In genomic region chr4:43395836-43396235, GRCm38 (mm10) we compare ENCODE assay signal across 27 mouse cellular contexts. TPM values are rescaled to one million over a fixed set of nuclear protein-coding genes. Genes with fewer than 3 reads are reported as not detected.
DNase-seq lines count a peak whose midpoint lies in the region; ATAC-seq and TF ChIP-seq lines count a peak whose summit lies in the region.
"Had no signal": no experiment of that assay in that cellular context is flagged by ENCODE, and none has a peak within 500 bp of the region (broad histone marks: within the 10 kb centered on the region; RNA-seq: fewer than 3 reads in every experiment).

No protein-coding gene starts in this region.

- H3K4me3 ChIP-seq in heart, embryonic 16.5 days (ENCODE audit: low read length): no peak overlapping the region
- no peak overlapping the region for H3K4me3 ChIP-seq in liver, postnatal 0 days (ENCODE audit: low read depth, low read length)
- H3K4me3 ChIP-seq in liver, embryonic 12.5 days: no peak overlapping the region
- no peak overlapping the region for H3K4me3 ChIP-seq in brown adipose tissue, adult 24 weeks (ENCODE audit: insufficient read depth, low read depth, low read length)
- H3K4me3 ChIP-seq: embryonic facial prominence, embryonic 10.5 days; forebrain, embryonic 10.5 days; limb, embryonic 13.5 days; liver, embryonic 15.5 days had no signal

- no peaks in the 10 kb centered on the region for H3K36me3 ChIP-seq in heart, embryonic 16.5 days (ENCODE audit: control insufficient read depth, insufficient read depth)
- H3K36me3 ChIP-seq in liver, postnatal 0 days (replicated peaks; ENCODE audit: insufficient read depth, low read length): no peaks in the 10 kb centered on the region
- H3K36me3 ChIP-seq in liver, embryonic 12.5 days: no peaks in the 10 kb centered on the region
- H3K36me3 ChIP-seq: embryonic facial prominence, embryonic 10.5 days; forebrain, embryonic 10.5 days; limb, embryonic 13.5 days; liver, embryonic 15.5 days had no signal

- TF ChIP-seq CTCF in liver, postnatal 0 days (IDR thresholded peaks at IDR 0.05; ENCODE audit: low read depth): no peak

- H3K27me3 ChIP-seq in heart, embryonic 16.5 days (ENCODE audit: control insufficient read depth, insufficient read depth, low read length): no peaks in the 10 kb centered on the region
- no peaks in the 10 kb centered on the region for H3K27me3 ChIP-seq in liver, postnatal 0 days (ENCODE audit: insufficient read depth, low read length)
- H3K27me3 ChIP-seq in liver, embryonic 12.5 days (replicated peaks): peaks cover 20% of the 10 kb centered on the region
- H3K27me3 ChIP-seq: limb, embryonic 13.5 days; liver, embryonic 15.5 days had no signal

- WGBS in heart, embryonic 16.5 days: 77% methylated on average over 9 of the region's 9 CpGs
- WGBS in liver, postnatal 0 days (ENCODE audit: insufficient replicate concordance): 54% methylated on average over 9 of the region's 9 CpGs
- 57% methylated on average over 9 of the region's 9 CpGs for WGBS in liver, embryonic 12.5 days (ENCODE audit: insufficient replicate concordance)

- H3K9me3 ChIP-seq in heart, embryonic 16.5 days (replicated peaks; ENCODE audit: control insufficient read depth, low read length): no peaks in the 10 kb centered on the region
- H3K9me3 ChIP-seq in liver, postnatal 0 days (ENCODE audit: low read length): no peaks in the 10 kb centered on the region
- no peaks in the 10 kb centered on the region for H3K9me3 ChIP-seq in liver, embryonic 12.5 days (replicated peaks)
- H3K9me3 ChIP-seq: embryonic facial prominence, embryonic 10.5 days; forebrain, embryonic 10.5 days; limb, embryonic 13.5 days; liver, embryonic 15.5 days had no signal

- peaks cover 44% of the 10 kb centered on the region for H3K4me1 ChIP-seq in heart, embryonic 16.5 days (ENCODE audit: control insufficient read depth, insufficient read depth, low read length)
- peaks cover 34% of the 10 kb centered on the region for H3K4me1 ChIP-seq in liver, postnatal 0 days (ENCODE audit: insufficient read depth)
- peaks cover 4% of the 10 kb centered on the region; the same call in 1 of the 2 replicates for H3K4me1 ChIP-seq in liver, embryonic 12.5 days
- peaks cover 36% of the 10 kb centered on the region for H3K4me1 ChIP-seq in brown adipose tissue, adult 24 weeks (ENCODE audit: control insufficient read depth, insufficient read depth, insufficient read length, low read length)

- peak; percentile 92 for DNase-seq in heart, adult 11 months
- DNase-seq in heart, postnatal 10 days: no peak
- no peak for DNase-seq in heart, adult 9 months (ENCODE audit: low spot score in 2 of 2)
- no peak for DNase-seq in liver, postnatal 0 days
- DNase-seq in urinary bladder, postnatal 25 days (ENCODE audit: low spot score): no peak
- DNase-seq: adrenal gland, postnatal 14 days; cerebellum, adult 9-10 months; gastrocnemius, postnatal 25 days; kidney, postnatal 36 days; layer of hippocampus, adult 9-11 months; lung, postnatal 4 days; midbrain, embryonic 14.5 days; thymus, postnatal 25 days had no signal

- intact Hi-C loops in heart, postnatal 10 days (cut with DNase I): no loop called here

- H3K27ac ChIP-seq in heart, embryonic 16.5 days (ENCODE audit: low read length): 0 out of 2 replicates have a peak overlapping the region, but pooled peaks have one; percentile 0
- peak overlapping the region; percentile 70; the same call in 1 of the 2 replicates for H3K27ac ChIP-seq in liver, postnatal 0 days (ENCODE audit: low read depth)
- no peak overlapping the region for H3K27ac ChIP-seq in liver, embryonic 12.5 days
- H3K27ac ChIP-seq in brown adipose tissue, adult 24 weeks (replicated peaks; ENCODE audit: low read depth, low read length): peak overlapping the region; percentile 67
- H3K27ac ChIP-seq: embryonic facial prominence, embryonic 10.5 days; forebrain, embryonic 10.5 days; limb, embryonic 13.5 days; liver, embryonic 15.5 days had no signal

- H3K9ac ChIP-seq in heart, embryonic 16.5 days (ENCODE audit: low read length): no peak overlapping the region
- H3K9ac ChIP-seq in liver, postnatal 0 days (replicated peaks): no peak overlapping the region
- no peak overlapping the region for H3K9ac ChIP-seq in liver, embryonic 12.5 days
- H3K9ac ChIP-seq: limb, embryonic 13.5 days; liver, embryonic 15.5 days had no signal

- no peak for ATAC-seq in heart, embryonic 16.5 days (replicated peaks; ENCODE audit: extremely low read depth, insufficient read depth, low FRiP score)
- ATAC-seq in liver, postnatal 0 days: no peak
- no peak for ATAC-seq in liver, embryonic 12.5 days
- ATAC-seq: CD4-positive, CD25-positive, alpha-beta regulatory T cell, adult 4 months; forebrain, embryonic 16.5 days; hindbrain, embryonic 16.5 days; intestine, embryonic 16.5 days had no signal

- no peak for TF ChIP-seq EP300 in liver, postnatal 0 days (IDR thresholded peaks at IDR 0.05; ENCODE audit: low read depth)

- H3K4me2 ChIP-seq in heart, embryonic 16.5 days (ENCODE audit: low read depth, low read length): no peak overlapping the region
- no peak overlapping the region for H3K4me2 ChIP-seq in liver, postnatal 0 days (ENCODE audit: low read depth, low read length)
- H3K4me2 ChIP-seq in liver, embryonic 12.5 days: no peak overlapping the region
- H3K4me2 ChIP-seq: limb, embryonic 13.5 days; liver, embryonic 15.5 days had no signal

RNA-seq across cellular contexts. Expression of gene Rusc2, which starts 14.1 kb away (rescaled TPM):
- total RNA-seq in heart, postnatal 10 days (2021): 10 to 100 TPM; 42.9 to 61.4 TPM
- 12.4 and 17.2 TPM in 2 replicates for polyA plus RNA-seq in heart, embryonic 16.5 days (2015; fragmentation: Nextera tagmentation; extraction: Ambion mirVana)
- 1.9 and 2.1 TPM in 2 replicates for polyA plus RNA-seq in liver, postnatal 0 days (2015; fragmentation: Nextera tagmentation; extraction: Ambion mirVana)
- polyA plus RNA-seq in liver, embryonic 12.5 days (2016; fragmentation: Nextera tagmentation; extraction: Ambion mirVana): 1.7 and 1.9 TPM in 2 replicates
- 13.0 and 14.6 TPM in 2 replicates for polyA plus RNA-seq in brown adipose tissue, adult 24 weeks (2012; ENCODE audit: insufficient read depth, insufficient read length, missing spikeins)
- polyA plus RNA-seq: CD4-positive, CD25-positive, alpha-beta regulatory T cell, adult 4 months had no signal

RNA-seq across cellular contexts. Expression of gene Fam166b, which starts 33.1 kb away (rescaled TPM):
- under 1 TPM in 1 of 2 experiments, not detected in 1; 0.62 TPM for total RNA-seq in heart, postnatal 10 days (2021)
- 0.21 and 0.31 TPM in 2 replicates for polyA plus RNA-seq in heart, embryonic 16.5 days (2015; fragmentation: Nextera tagmentation; extraction: Ambion mirVana)
- polyA plus RNA-seq in liver, postnatal 0 days (2015; fragmentation: Nextera tagmentation; extraction: Ambion mirVana): 0.14 TPM in 1 of 2 replicates, not detected in the other
- not detected in 2 replicates for polyA plus RNA-seq in liver, embryonic 12.5 days (2016; fragmentation: Nextera tagmentation; extraction: Ambion mirVana)
- not detected in 2 replicates for polyA plus RNA-seq in brown adipose tissue, adult 24 weeks (2012; ENCODE audit: insufficient read depth, insufficient read length, missing spikeins)
- total RNA-seq: adrenal gland, postnatal 14 days; common myeloid progenitor, adult 5-6 weeks; gastrocnemius, postnatal 25 days; hematopoietic stem cell, adult 5-6 weeks; megakaryocyte-erythroid progenitor cell, adult 5-6 weeks had no signal
- polyA plus RNA-seq: CD4-positive, CD25-positive, alpha-beta regulatory T cell, adult 4 months; embryonic facial prominence, embryonic 10.5 days; limb, embryonic 13.5 days; liver, embryonic 15.5 days had no signal

RNA-seq across cellular contexts. Expression of gene Tesk1, which starts 45.9 kb away (rescaled TPM):
- 10 to 100 TPM; 42.3 to 42.6 TPM for total RNA-seq in heart, postnatal 10 days (2021)
- polyA plus RNA-seq in heart, embryonic 16.5 days (2015; fragmentation: Nextera tagmentation; extraction: Ambion mirVana): 1.6 and 4.9 TPM in 2 replicates
- 1.2 TPM in 2 replicates for polyA plus RNA-seq in liver, postnatal 0 days (2015; fragmentation: Nextera tagmentation; extraction: Ambion mirVana)
- polyA plus RNA-seq in liver, embryonic 12.5 days (2016; fragmentation: Nextera tagmentation; extraction: Ambion mirVana): 2.8 and 3.2 TPM in 2 replicates
- 33.8 and 37.9 TPM in 2 replicates for polyA plus RNA-seq in brown adipose tissue, adult 24 weeks (2012; ENCODE audit: insufficient read depth, insufficient read length, missing spikeins)

RNA-seq across cellular contexts. Expression of gene Cd72, which starts 58.6 kb away (rescaled TPM):
- under 1 TPM; 0.45 to 0.60 TPM for total RNA-seq in heart, postnatal 10 days (2021)
- polyA plus RNA-seq in heart, embryonic 16.5 days (2015; fragmentation: Nextera tagmentation; extraction: Ambion mirVana): 3.2 and 4.3 TPM in 2 replicates
- polyA plus RNA-seq in liver, postnatal 0 days (2015; fragmentation: Nextera tagmentation; extraction: Ambion mirVana): 9.9 and 10.4 TPM in 2 replicates
- 1.1 TPM in 2 replicates for polyA plus RNA-seq in liver, embryonic 12.5 days (2016; fragmentation: Nextera tagmentation; extraction: Ambion mirVana)
- 1.5 and 1.9 TPM in 2 replicates for polyA plus RNA-seq in brown adipose tissue, adult 24 weeks (2012; ENCODE audit: insufficient read depth, insufficient read length, missing spikeins)
- total RNA-seq: gastrocnemius, postnatal 25 days had no signal
